ENCODE assay signal across 8 mouse cellular contexts in the genomic region with DNA sequence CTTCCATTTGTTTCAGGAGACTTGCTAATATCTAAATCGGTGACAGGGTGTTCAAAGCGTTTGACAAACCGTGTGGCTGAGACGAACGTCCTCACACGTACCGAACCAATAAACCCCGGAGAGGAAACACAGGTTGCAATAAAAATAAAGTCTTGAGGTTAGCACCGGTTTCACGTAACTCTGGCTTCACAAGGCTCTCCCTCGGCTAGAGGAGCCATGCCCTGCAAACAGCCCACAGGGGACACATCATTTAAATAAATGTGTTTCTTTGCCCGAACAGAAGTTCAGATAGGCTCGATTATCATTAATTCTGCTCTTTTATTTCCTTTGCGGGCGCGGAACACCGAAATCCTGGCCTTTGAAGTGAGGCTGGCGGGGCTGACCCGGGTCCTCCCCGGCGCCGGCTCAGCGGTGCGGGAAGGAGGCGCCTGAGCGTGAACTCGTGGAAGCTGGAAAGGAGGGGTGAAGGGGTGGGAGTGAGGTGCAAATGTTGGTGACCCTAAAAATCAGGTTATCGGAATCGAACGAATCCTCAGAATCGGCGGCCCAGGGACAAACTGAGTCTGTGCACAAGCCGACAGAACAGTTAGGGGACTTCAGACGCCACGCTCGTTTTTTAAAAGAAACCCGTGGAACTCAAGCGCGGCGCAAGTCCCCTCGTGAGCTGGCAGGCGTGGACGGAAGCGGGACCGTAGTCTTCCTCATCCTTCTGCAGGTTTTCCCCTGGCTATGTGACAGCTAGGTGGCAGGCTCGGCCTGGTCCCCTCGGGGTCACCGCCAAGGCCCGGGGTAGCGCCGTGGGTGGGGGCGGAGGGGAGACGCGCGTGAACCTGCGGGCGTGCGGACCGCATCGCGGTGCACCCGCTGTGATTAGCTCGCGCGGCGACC. TPM values are rescaled to one million over a fixed set of nuclear protein-coding genes. Genes with fewer than 3 reads are reported as not detected.
DNase-seq lines count a peak whose midpoint lies in the region; ATAC-seq lines count a peak whose summit lies in the region.

No protein-coding gene starts in this region.

- 2% methylated on average over 66 of the region's 66 CpGs for WGBS in heart, embryonic 15.5 days
- under 1% methylated on average over 66 of the region's 66 CpGs for WGBS in midbrain, embryonic 14.5 days

- peaks cover 23% of the 10 kb centered on the region for H3K4me1 ChIP-seq in heart, embryonic 15.5 days (replicated peaks)
- H3K4me1 ChIP-seq in midbrain, embryonic 14.5 days (ENCODE audit: control insufficient read depth, insufficient read depth, low read length) = peaks cover 17% of the 10 kb centered on the region

- peak overlapping the region; percentile 61 for H3K4me3 ChIP-seq in heart, embryonic 15.5 days
- peak overlapping the region; percentile 39 for H3K4me3 ChIP-seq in midbrain, embryonic 14.5 days (replicated peaks; ENCODE audit: low read depth, low read length)

- no peak overlapping the region for H3K27ac ChIP-seq in heart, embryonic 15.5 days
- H3K27ac ChIP-seq in midbrain, embryonic 14.5 days (replicated peaks; ENCODE audit: low read depth, low read length) = no peak overlapping the region

- no peaks in the 10 kb centered on the region for H3K36me3 ChIP-seq in heart, embryonic 15.5 days
- no peaks in the 10 kb centered on the region for H3K36me3 ChIP-seq in midbrain, embryonic 14.5 days (ENCODE audit: control insufficient read depth, insufficient read depth, low read length)

- no peak for ATAC-seq in heart, embryonic 15.5 days (replicated peaks; ENCODE audit: insufficient number of reproducible peaks, insufficient read depth, low FRiP score, low read depth)
- peak; percentile 55; the same call in 1 of the 2 replicates for ATAC-seq in midbrain, embryonic 14.5 days (ENCODE audit: low FRiP score, low TSS enrichment)

- peaks cover 74% of the 10 kb centered on the region for H3K27me3 ChIP-seq in heart, embryonic 15.5 days
- peaks cover 80% of the 10 kb centered on the region for H3K27me3 ChIP-seq in midbrain, embryonic 14.5 days (ENCODE audit: control insufficient read depth, insufficient read depth, low read length)

- H3K9me3 ChIP-seq in heart, embryonic 15.5 days (replicated peaks) = no peaks in the 10 kb centered on the region
- no peaks in the 10 kb centered on the region for H3K9me3 ChIP-seq in midbrain, embryonic 14.5 days (ENCODE audit: control insufficient read depth, low read length)

- H3K4me2 ChIP-seq in heart, embryonic 15.5 days = peak overlapping the region; percentile 96
- peak overlapping the region; percentile 76 for H3K4me2 ChIP-seq in midbrain, embryonic 14.5 days (ENCODE audit: low read length)

- peak overlapping the region; percentile 55 for H3K9ac ChIP-seq in heart, embryonic 15.5 days
- H3K9ac ChIP-seq in midbrain, embryonic 14.5 days (replicated peaks; ENCODE audit: low read length) = peak overlapping the region; percentile 48; the same call in 1 of the 2 replicates

- peak; percentile 29 to 55 for DNase-seq in cerebellum, postnatal 10 days
- DNase-seq in cerebellum, adult 9-11 months = no peak
- DNase-seq in B cell, adult 2 months = peak; percentile 49 to 62
- peak; percentile 39 for DNase-seq in embryo, embryonic 11.5 days (ENCODE audit: low read depth, low spot score)
- DNase-seq in kidney, postnatal 10 days = peak; percentile 24
- peak; percentile 65 for DNase-seq in midbrain, embryonic 14.5 days
- peak; percentile 39 for DNase-seq in yolk sac, embryonic 10.5 days (ENCODE audit: low spot score)

RNA-seq across cellular contexts. Expression of a gene that starts 0.5 kb away (rescaled TPM):
- 2.4 and 3.7 TPM in 2 replicates for polyA plus RNA-seq in heart, embryonic 15.5 days (2015; fragmentation: Nextera tagmentation; extraction: Ambion mirVana)
- 24.7 and 32.7 TPM in 2 replicates for polyA plus RNA-seq in midbrain, embryonic 14.5 days (2014; fragmentation: Nextera tagmentation; extraction: Ambion mirVana)
